Mouse (Mus musculus) ES-E14 (cell line): ENCODE data around the gene Tmem126b. TPM values are rescaled to one million over a fixed set of nuclear protein-coding genes. Genes with fewer than 3 reads are reported as not detected.

Source experiments
- DNase-seq: peaks from one replicate; pipeline ENCODE4 v3.0.0-alpha.2; 2013; ENCODE audit warnings: low read depth, low spot score
- H3K27ac ChIP-seq: 2 replicates; pipeline ENCODE4 v1.5.1; 2012; ENCODE audit warnings: low read depth, mild to moderate bottlenecking, low read length, moderate library complexity, mixed read lengths; ENCODE audit not compliant: poor library complexity, insufficient read depth, severe bottlenecking
- H3K36me3 ChIP-seq: 2 replicates; pipeline ENCODE4 v1.6.1; 2012; ENCODE audit warnings: mild to moderate bottlenecking, low read length, moderate library complexity, mixed read lengths; ENCODE audit not compliant: control insufficient read depth, poor library complexity, insufficient read depth, severe bottlenecking
- H3K4me1 ChIP-seq, 2 experiments: fragments of 150-350 bp in 1 of 2; sonication (generic) in 1 of 2; 2 replicates each; pipeline ENCODE4 v1.6.1; 2012; ENCODE audit warnings: low read length in 2 of 2, mild to moderate bottlenecking in 1 of 2, mixed read lengths in 1 of 2; ENCODE audit not compliant: control insufficient read depth in 2 of 2, insufficient read depth in 2 of 2, poor library complexity in 1 of 2
- H3K4me3 ChIP-seq, 2 experiments: fragments of 150-350 bp in 1 of 2; sonication (generic) in 1 of 2; 2 replicates each; pipeline ENCODE4 v1.5.1; 2012; ENCODE audit warnings: low read length in 2 of 2, low read depth in 1 of 2, mild to moderate bottlenecking in 1 of 2, mixed read lengths in 1 of 2; ENCODE audit not compliant: insufficient read depth in 1 of 2, poor library complexity in 1 of 2, severe bottlenecking in 1 of 2
- H3K9ac ChIP-seq: 2 replicates; pipeline ENCODE4 v1.6.1; 2012; ENCODE audit warnings: low read depth, mild to moderate bottlenecking, low read length, mixed read lengths; ENCODE audit not compliant: poor library complexity, insufficient read depth, severe bottlenecking
- H3K9me3 ChIP-seq: fragments of 150-350 bp; sonication (generic); 2 replicates; pipeline ENCODE4 v1.6.1; 2012; ENCODE audit warnings: low read depth, mild to moderate bottlenecking, low read length; ENCODE audit not compliant: control insufficient read depth, insufficient read depth
- CHD2 ChIP-seq: IDR thresholded peaks from 2 replicates; pipeline ENCODE4 v1.6.1; 2014; ENCODE audit warnings: mild to moderate bottlenecking, low read depth, low read length, inconsistent platforms
- HCFC1 ChIP-seq: IDR thresholded peaks from 2 replicates; pipeline ENCODE4 v1.6.1; 2012; ENCODE audit warnings: low read length, inconsistent platforms, borderline replicate concordance; ENCODE audit not compliant: insufficient read depth
- MAFK ChIP-seq: IDR thresholded peaks from 2 replicates; pipeline ENCODE4 v1.6.1; 2014; ENCODE audit warnings: mild to moderate bottlenecking, low read depth, low read length, inconsistent platforms; ENCODE audit not compliant: insufficient read depth
- ZC3H11A ChIP-seq: IDR thresholded peaks from 2 replicates; pipeline ENCODE4 v1.6.1; 2012; ENCODE audit warnings: low read depth, mild to moderate bottlenecking, inconsistent platforms, low read length, borderline replicate concordance
- ZNF384 ChIP-seq: IDR thresholded peaks from 2 replicates; pipeline ENCODE4 v1.6.1; 2012; ENCODE audit warnings: low read depth, low read length, inconsistent platforms
- in situ Hi-C, 2 experiments: fragments of 600-800 bp; cut with MboI; formaldehyde crosslinking; loops; one replicate each; pipeline ENCODE4 v1.15.1; 2025; ENCODE audit warnings: low sequenced_read_pairs in 2 of 2, inconsistent platforms in 1 of 2; ENCODE audit not compliant: unreplicated experiment in 2 of 2
- total RNA-seq: library from RNA; depleted of rRNA; stranded (reverse); fragments of 300-350 nt; gene quantifications from 2 replicates; pipeline ENCODE4 v1.2.3, GENCODE M21; 2012; rRNA removed

Tmem126b gene
- total RNA-seq = 12.8 and 15.3 TPM in 2 replicates

DNA sequence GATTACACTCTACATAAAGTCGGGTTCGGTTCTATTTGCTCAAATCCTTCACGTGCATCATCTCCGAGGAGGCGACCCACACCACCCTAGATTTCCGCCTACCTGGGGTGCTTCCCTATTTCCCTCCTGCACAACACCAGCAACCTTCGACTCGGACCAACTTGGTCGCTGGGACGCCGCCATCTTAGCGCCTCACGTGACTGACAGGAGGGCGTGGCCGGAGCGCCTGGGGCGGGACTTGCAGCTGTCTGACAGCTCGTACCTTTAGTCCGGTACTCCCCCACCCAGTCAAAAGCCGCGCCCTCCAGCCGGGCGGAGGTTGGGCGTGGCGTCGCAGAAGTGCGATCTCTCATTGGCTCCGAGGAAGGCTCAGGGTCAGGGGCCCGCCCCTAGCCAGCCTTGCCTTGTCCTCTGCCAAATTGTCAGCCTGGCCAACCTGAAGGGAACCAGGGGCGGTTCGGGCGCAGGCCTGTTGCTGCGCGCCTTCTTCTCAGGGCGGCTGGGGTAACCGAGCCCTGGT, at the start of gene Tmem126b:
Tmem126b (minus strand) TSS at position 209 of the 520 bp plus-strand sequence.
- DNase-seq = peak; percentile 98
- peak within 1 kb of the TSS; percentile 79 for H3K9ac ChIP-seq
- TF ChIP-seq ZNF384 (no peak), HCFC1 (peak; percentile 71; the same call in 1 of the 2 replicates)
- H3K4me3 ChIP-seq = peak within 1 kb of the TSS; percentile 77 to 78
- no peaks in the 10 kb centered on the region for H3K9me3 ChIP-seq
- in situ Hi-C loops = loop anchor here in 1 of 2 experiments (25.0 kb wide), 1 partner anchor 961 kb away; no protein-coding TSS in a partner anchor
- H3K36me3 ChIP-seq = no peaks in the 10 kb centered on the region
- H3K27ac ChIP-seq = no peak within 1 kb of the TSS
- H3K4me1 ChIP-seq = peaks cover 2 to 4% of the 10 kb centered on the region in 2 experiments; a peak in 1 of 4 replicates

DNA sequence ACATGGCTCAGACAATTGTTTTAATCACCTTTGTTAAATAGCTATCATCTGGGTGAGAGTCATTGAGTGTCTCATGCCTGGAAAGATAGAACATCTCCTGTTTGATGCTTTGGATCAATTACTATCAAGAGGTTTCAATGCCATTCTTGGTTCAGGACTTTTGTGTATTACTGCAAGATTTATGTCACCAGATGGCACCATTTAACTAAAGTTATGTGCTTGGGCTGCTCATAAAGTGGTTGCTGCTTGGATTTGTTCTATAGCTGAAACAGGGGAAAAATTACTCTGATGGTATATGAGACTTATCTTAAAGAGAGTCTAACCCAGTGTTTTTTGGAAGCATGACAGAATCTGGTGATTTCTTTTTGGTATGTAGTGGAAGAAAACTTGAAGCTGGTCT, 36.5 kb upstream of the Tmem126b start:
- Histone ChIP-seq H3K27ac (no peak overlapping the region), H3K9me3 (no peaks in the 10 kb centered on the region), H3K9ac (no peak overlapping the region), H3K4me1 (no peaks in the 10 kb centered on the region), H3K4me3 (no peak overlapping the region), H3K36me3 (no peaks in the 10 kb centered on the region)
- no peak for TF ChIP-seq CHD2
- TF ChIP-seq ZC3H11A = peak; percentile 42; the same call in 1 of the 2 replicates
- DNase-seq = no peak
- in situ Hi-C loops = no loop called here

DNA sequence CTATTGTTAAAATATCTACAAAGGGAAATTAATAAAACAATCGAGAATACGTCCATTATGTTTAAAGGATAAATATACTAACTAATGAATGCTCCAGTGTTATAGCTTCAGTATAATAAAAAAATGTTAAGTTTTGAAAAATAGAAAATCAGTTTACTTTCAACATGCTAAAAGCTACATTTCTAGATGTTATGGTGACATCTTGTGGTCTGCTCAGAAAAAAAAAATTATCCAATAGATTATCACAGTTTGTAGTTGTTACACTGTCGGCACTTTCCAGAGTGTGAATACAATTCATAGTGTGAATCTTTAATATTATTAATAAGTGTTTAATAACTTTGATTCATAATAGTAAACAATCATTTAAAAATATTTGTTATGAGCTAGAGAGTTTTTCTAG, 32.3 kb upstream of the Tmem126b start:
- no peak overlapping the region for H3K27ac ChIP-seq
- DNase-seq = no peak
- no peak overlapping the region for H3K9ac ChIP-seq
- H3K9me3 ChIP-seq = no peaks in the 10 kb centered on the region
- H3K4me1 ChIP-seq = no peaks in the 10 kb centered on the region
- TF ChIP-seq ZNF384 (no peak), CHD2 (no peak), MAFK (no peak), HCFC1 (no peak)
- no peaks in the 10 kb centered on the region for H3K36me3 ChIP-seq
- in situ Hi-C loops = no loop called here
- H3K4me3 ChIP-seq = no peak overlapping the region

DNA sequence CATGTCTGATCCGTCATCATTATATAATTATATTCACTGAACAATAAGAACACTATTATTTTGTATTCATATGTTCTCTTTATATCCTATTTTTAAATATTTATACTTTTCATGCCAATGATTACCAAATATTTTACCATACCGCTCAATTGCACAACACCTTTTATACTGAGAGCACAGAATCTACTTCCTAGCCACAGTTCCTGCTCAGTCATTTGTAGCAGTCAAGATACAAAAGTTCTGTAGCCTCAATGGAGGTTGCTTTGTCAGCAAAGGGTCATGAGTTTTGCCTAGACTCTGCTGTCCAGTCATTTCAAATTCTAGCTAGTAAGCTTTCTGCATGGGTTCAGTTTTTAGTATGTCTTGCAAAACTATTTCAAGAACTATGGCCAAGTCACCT, 6.8 kb upstream of the Tmem126b start:
- H3K27ac ChIP-seq = no peak overlapping the region
- no peaks in the 10 kb centered on the region for H3K4me1 ChIP-seq
- H3K4me3 ChIP-seq = no peak overlapping the region
- H3K36me3 ChIP-seq = no peaks in the 10 kb centered on the region
- no peaks in the 10 kb centered on the region for H3K9me3 ChIP-seq
- in situ Hi-C loops = loop anchor here in 1 of 2 experiments (25.0 kb wide), 1 partner anchor 955 kb away; no protein-coding TSS in a partner anchor
- TF ChIP-seq HCFC1 (no peak), CHD2 (no peak), ZNF384 (no peak), ZC3H11A (no peak), MAFK (no peak)
- no peak for DNase-seq
- no peak overlapping the region for H3K9ac ChIP-seq
